Mouse (Mus musculus) myocyte (in vitro differentiated cells): Measurements from ENCODE around the gene Mdfic.

Experiments
- CEBPB ChIP-seq: IDR thresholded peaks from 2 replicates; pipeline ENCODE4 v1.6.1; 2011; ENCODE audit warnings: mild to moderate bottlenecking, moderate library complexity; ENCODE audit not compliant: poor library complexity, insufficient read depth, severe bottlenecking
- E2F4 ChIP-seq: IDR thresholded peaks from one replicate; pipeline ENCODE4 v1.6.1; 2011; ENCODE audit warnings: mild to moderate bottlenecking, control low read depth, moderate library complexity; ENCODE audit not compliant: insufficient read depth
- POLR2A ChIP-seq: IDR thresholded peaks from one replicate; pipeline ENCODE4 v1.6.1; 2011; ENCODE audit warnings: low read depth, mild to moderate bottlenecking, control low read depth, moderate library complexity; ENCODE audit not compliant: insufficient read length
- POLR2AphosphoS2 ChIP-seq: IDR thresholded peaks from one replicate; pipeline ENCODE4 v1.6.1; 2011; ENCODE audit warnings: low read depth, control low read depth; ENCODE audit not compliant: insufficient read length

- TF ChIP-seq POLR2A (no peak), POLR2AphosphoS2 (no peak), E2F4 (no peak), CEBPB (no peak)
Observed at GRCm38 (mm10) chr6:15748943-15749342, 28.5 kb downstream of the Mdfic start.
